Mouse (Mus musculus): Measurements from ENCODE around the gene Tasp1.

GRCm38 (mm10) chr2:139932211-139932610, 134.4 kb downstream of the Tasp1 start:
- TF ChIP-seq CTCF (IDR thresholded peaks at IDR 0.05; ENCODE audit: low read depth) (no peak), EP300 (IDR thresholded peaks at IDR 0.05; ENCODE audit: low read depth) (no peak)

Data from liver, postnatal 0 days (tissue).